Mouse (Mus musculus) cerebellum, adult 2 months (tissue): Measurements from ENCODE around the gene Ank3.

Experiments used
- CTCF ChIP-seq: fragments of 200-500 bp; IDR thresholded peaks from 2 replicates; pipeline ENCODE4 v1.5.1; 2011; ENCODE audit warnings: low read depth, mild to moderate bottlenecking, control low read depth, low read length, moderate library complexity, borderline replicate concordance; ENCODE audit not compliant: insufficient read depth
- POLR2A ChIP-seq: fragments of 200-500 bp; IDR thresholded peaks from 2 replicates; pipeline ENCODE4 v1.6.1; 2011; ENCODE audit warnings: low read length, control low read depth, borderline replicate concordance; ENCODE audit not compliant: insufficient read depth

- no peak for TF ChIP-seq CTCF
- no peak for TF ChIP-seq POLR2A
Observed at GRCm38 (mm10) chr10:69477656-69478055, 79.1 kb downstream of the Ank3 start.
